Mouse (Mus musculus): ENCODE measurements around the gene Cdon.

The Cdon gene

DNA sequence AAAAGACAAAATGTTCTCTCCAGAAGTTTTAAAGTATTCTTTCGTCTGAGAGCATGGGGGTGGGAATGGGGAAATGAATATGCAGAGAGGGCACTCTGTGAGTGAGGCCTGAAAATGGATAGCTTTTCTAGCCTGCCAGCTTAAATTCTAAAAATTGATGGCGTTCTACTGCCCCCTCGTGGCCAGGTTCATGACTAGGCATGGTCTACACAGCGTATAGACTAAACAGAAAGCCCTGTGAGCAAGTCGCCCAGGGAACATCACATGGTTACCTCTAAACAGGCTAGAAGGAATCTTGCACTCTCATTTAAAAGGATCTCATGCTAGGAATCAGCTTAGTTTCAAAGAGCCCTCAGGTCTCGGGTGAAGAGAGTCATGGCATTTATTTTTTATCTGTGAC is 120.6 kb downstream of the Cdon start:
- CTCF ChIA-PET = interaction anchor here (0.6 to 0.7 kb wide), 2 partner anchors 48 to 383 kb away, joined by 3 to 9 read pairs; no protein-coding TSS in a partner anchor

DNA sequence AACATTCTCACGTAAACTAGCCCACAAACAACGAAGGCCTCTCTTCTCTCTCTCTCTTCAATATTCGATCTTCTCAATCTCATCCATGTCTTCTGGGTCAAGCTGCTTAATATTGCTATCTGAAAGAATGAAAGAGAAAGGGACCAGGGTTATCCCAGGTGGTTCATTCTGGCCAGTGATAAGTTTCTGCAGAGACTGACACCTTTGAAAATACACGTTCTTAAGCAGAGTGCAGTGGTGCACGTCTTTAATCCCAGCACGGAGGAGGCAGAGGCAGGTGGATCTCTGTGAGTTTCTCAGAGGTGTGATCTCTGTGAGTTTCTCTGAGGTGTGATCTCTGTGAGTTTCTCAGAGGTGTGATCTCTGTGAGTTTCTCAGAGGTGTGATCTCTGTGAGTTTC is 121.0 kb downstream of the Cdon start:
- CTCF ChIA-PET = interaction anchor here (0.6 to 0.7 kb wide), 3 partner anchors 47 to 665 kb away, joined by 3 read pairs; no protein-coding TSS in a partner anchor

DNA sequence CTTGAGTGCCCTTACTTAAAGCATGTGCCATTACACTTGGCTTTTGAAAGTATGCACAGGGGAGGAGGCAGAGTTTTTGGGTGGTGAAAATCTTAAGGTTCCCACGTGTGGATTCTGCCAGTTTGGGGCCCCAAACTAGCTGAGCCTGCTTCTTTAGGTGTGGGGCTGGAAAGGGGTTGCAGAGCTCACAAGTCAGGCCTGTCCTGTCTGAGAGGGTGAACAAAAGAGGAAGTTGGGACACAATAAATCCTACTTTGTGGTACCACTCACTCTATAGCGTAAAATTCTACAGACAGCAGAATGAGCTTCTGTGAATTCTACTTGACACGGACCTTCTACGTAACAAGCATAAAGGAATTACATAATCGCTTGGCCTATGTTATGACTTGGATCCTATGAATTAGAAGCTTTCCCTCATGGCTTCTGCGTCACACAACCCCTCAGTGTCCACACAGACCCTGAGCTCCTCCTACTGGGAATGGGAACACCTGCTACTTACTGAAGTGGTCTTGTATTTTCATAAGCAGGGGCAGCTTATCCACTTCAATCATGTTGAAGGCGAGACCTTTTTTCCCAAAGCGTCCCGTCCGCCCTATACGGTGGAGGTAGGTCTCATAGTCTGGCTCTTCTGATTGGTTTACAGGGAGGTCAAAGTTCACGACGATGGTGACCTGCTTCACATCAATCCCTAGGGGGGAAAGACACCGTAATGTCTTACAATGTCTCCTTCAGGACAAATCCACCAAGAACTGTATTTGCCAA is 122.4 kb downstream of the Cdon start:
- CTCF ChIA-PET = interaction anchor here (0.7 to 1.1 kb wide), 2 partner anchors 9 to 88 kb away, joined by 3 to 5 read pairs; no protein-coding TSS in a partner anchor

DNA sequence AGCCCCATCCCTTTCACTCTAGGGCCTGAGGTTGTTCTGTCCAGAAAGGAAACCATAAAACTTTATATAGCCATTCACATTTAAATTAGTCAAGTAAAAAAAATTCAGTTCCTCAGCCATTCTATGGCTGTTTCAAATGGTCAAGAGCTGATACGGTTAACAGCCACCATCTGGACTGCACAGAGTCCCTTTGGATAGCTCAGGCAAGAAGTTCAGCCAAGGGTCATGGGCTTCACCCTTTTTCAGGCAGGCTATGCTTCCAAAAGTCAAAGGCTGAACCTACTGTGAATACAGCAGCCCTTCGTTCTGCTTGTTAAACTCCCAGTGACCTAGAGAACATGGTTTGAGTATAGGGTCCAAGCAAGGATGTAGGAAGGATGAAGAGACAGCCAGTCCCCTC is 123.7 kb downstream of the Cdon start:
- CTCF ChIA-PET = no interaction called here

DNA sequence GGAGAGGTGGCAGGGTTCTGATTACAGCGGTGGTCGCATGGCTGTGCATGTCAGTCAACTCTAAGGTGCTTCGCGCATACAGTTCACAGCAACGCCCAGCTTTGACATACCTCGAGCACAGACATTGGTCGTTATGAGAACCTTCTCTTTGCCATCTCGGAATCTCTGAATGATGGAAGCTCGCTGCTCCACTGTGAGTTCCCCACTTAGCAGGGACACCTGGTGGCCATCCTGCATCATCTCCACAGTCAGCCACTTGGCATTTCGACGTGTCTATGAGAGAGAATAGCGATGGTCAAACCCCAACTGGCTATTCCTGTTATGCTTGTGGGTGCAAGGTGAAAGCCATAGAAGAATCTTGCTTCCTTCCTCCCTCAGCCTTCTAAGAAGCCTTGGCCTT is 124.8 kb downstream of the Cdon start:
- CTCF ChIA-PET = no interaction called here

DNA sequence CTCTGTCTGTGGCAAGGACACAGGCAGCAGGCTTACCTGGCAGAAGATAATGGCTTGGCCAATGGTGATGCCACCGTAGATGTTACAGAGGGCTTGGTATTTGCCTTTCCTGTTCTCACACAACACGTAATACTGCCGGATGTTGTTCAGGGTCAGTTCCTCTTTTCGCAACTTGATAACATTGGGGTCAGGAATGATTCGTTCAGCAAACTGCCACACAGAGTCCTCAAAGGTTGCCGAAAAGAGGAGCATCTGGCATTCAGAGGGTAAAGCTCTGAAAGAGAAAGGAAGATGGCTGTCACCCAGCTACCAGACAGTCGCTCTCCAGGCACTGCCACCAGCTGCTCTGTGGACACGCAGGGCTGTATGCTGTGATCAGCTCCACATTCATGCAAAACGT is 125.8 kb downstream of the Cdon start:
- CTCF ChIA-PET = no interaction called here

DNA sequence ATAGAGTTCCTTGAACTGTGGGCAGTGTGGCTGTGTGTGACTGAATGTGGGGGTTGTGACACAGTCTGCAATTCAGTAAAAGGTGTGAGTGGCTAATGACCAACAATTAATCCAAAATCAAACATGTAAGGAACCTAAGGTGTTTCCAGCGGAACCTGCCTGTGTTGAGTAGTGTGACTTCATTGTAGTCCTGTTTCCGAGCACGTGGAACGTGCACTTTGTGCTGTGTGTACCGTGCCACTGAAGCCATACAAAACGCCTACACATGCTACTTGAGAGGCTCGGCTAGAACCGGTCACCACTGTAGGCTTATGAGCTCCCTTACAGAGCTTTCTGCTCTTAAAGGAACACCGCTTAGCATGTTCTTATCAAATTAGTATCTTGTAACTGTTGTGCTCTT is 127.5 kb downstream of the Cdon start:
- CTCF ChIA-PET = no interaction called here

DNA sequence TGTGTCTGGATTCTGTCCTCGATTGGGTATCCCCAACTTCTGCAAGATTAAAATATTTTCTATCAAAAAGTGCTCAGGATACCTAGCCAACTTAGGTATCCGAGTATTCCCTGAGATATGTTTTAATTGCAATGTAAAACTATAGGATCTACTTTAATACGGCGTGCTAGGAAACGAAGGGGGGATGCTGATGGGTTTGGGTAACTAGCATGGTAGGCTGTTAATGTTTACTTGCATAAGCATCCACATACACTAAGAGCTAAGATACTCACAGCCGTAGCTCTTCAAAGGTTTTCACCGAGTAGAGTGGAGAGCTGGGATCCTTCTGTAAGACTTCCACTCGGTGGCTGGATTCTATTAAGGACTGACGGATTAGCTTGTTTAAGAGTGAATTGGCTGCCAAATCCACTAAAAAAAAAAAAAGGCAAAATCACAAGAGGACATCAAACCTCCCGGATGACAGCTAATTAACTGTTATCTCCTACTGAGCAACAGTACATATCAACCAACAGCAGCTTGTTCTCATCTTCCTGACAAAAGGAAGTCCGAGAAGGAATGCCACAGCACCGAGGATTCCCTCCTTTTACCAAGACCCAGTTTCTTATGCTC is 135.7 kb downstream of the Cdon start:
- CTCF ChIA-PET = interaction anchor here (0.6 kb wide), 1 partner anchor 366 kb away, joined by 4 read pairs; no protein-coding TSS in a partner anchor
